Mouse (Mus musculus) kidney, adult 2 months (tissue): ENCODE data around the gene Fdx1.

Experiments
- CTCF ChIP-seq: fragments of 200-500 bp; conservative IDR thresholded peaks from 2 replicates; pipeline ENCODE4 v1.5.1; 2011; ENCODE audit warnings: low read depth, mild to moderate bottlenecking, control low read depth, low read length, moderate library complexity, mixed read lengths; ENCODE audit not compliant: insufficient read depth, insufficient read length
- POLR2A ChIP-seq: fragments of 200-500 bp; IDR thresholded peaks from one replicate; pipeline ENCODE4 v1.6.1; 2011; ENCODE audit warnings: low read depth, low read length, control low read depth

DNA sequence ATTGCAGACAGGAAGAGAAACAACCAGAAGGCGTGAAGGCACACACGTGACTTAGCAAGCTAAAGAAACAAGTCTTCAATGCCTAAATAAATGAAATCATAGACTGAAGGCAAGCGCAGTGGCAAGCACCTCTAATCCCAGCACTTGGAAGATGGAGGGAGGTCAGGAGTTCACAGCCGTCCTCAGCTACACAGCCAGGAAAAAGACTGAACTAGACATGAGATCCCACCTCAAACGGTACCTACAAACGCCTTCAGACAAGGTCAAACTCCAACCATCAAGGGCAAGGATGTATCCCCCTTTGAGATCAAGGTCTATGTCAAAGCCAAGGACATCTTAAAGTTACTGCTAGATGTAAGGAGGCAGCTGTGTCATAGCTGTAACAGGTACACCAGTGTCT is 19.4 kb downstream of the Fdx1 start:
- TF ChIP-seq CTCF (no peak), POLR2A (no peak)
